Mouse (Mus musculus): ENCODE data around the gene Gstp1.
A peak's percentile ranks its signal among the peaks of the same experiment; 100 is the strongest.

Gene Gstp1

GRCm38 (mm10) chr19:4000119-4000900 lies 37.5 kb downstream of the Gstp1 start, which contains the start of the genes Nudt8 and Gm49405:
TSS of gene Nudt8 (plus strand) at chr19:4000580.
TSS of gene Gm49405 (plus strand) at chr19:4000626.
- peak; percentile 98 for DNase-seq (ENCODE audit: low spot score)

GRCm38 (mm10) chr19:3999121-3999730 lies 38.6 kb downstream of the Gstp1 start:
- no peak for DNase-seq (ENCODE audit: low spot score)

- no peak for DNase-seq (ENCODE audit: low spot score)
These were observed 39.5 kb downstream of the Gstp1 start for GRCm38 (mm10) chr19:3998335-3998734.

GRCm38 (mm10) chr19:3997231-3997630 lies 40.6 kb downstream of the Gstp1 start:
- DNase-seq (ENCODE audit: low spot score) = no peak

- DNase-seq (ENCODE audit: low spot score) = no peak
These were observed 41.0 kb downstream of the Gstp1 start for GRCm38 (mm10) chr19:3996747-3997146.

- DNase-seq (ENCODE audit: low spot score) = no peak
These were observed 41.7 kb downstream of the Gstp1 start for GRCm38 (mm10) chr19:3996106-3996505.

- no peak for DNase-seq (ENCODE audit: low spot score)
These were observed 42.3 kb downstream of the Gstp1 start for GRCm38 (mm10) chr19:3995505-3995904.

GRCm38 (mm10) chr19:3994932-3995331 lies 42.9 kb downstream of the Gstp1 start:
- no peak for DNase-seq (ENCODE audit: low spot score)

GRCm38 (mm10) chr19:3992416-3992815 lies 45.4 kb downstream of the Gstp1 start, which contains the start of gene Tbx10:
TSS of gene Tbx10 (plus strand) at chr19:3992752.
- no peak for DNase-seq (ENCODE audit: low spot score)

GRCm38 (mm10) chr19:3991966-3992365 lies 45.8 kb downstream of the Gstp1 start:
- no peak for DNase-seq (ENCODE audit: low spot score)

GRCm38 (mm10) chr19:3991562-3991961 lies 46.2 kb downstream of the Gstp1 start:
- no peak for DNase-seq (ENCODE audit: low spot score)

GRCm38 (mm10) chr19:3990804-3991203 lies 47.0 kb downstream of the Gstp1 start:
- no peak for DNase-seq (ENCODE audit: low spot score)

GRCm38 (mm10) chr19:3988750-3989149 lies 49.0 kb downstream of the Gstp1 start:
- DNase-seq (ENCODE audit: low spot score) = peak; percentile 33

GRCm38 (mm10) chr19:3988066-3988465 lies 49.7 kb downstream of the Gstp1 start:
- DNase-seq (ENCODE audit: low spot score) = no peak

GRCm38 (mm10) chr19:3986334-3986733 lies 51.5 kb downstream of the Gstp1 start, which contains the start of gene Acy3:
TSS of gene Acy3 (plus strand) at chr19:3986570.
- peak; percentile 54 for DNase-seq (ENCODE audit: low spot score)
